Mouse (Mus musculus) embryonic facial prominence, embryonic 15.5 days (tissue): ENCODE results near the gene Slc25a12. TPM values are rescaled to one million over a fixed set of nuclear protein-coding genes. Genes with fewer than 3 reads are reported as not detected.

Experiments
- ATAC-seq: fragments of 200-750 bp; cut with Nextera tagmentation; 2 replicates; pipeline ENCODE4 v1.8.0; 2017; ENCODE audit warnings: low read depth, moderate TSS enrichment; ENCODE audit not compliant: insufficient number of reproducible peaks, low FRiP score, low TSS enrichment
- H3K27ac ChIP-seq: fragments of 300-500 bp; sonication (generic); replicated peaks from 2 replicates; pipeline ENCODE4 v1.5.1; 2015; ENCODE audit warnings: mild to moderate bottlenecking, inconsistent platforms
- H3K27me3 ChIP-seq: fragments of 300-500 bp; sonication (generic); 2 replicates; pipeline ENCODE4 v1.6.1; 2015; ENCODE audit warnings: inconsistent platforms
- H3K36me3 ChIP-seq: fragments of 300-500 bp; sonication (generic); 2 replicates; pipeline ENCODE4 v1.6.1; 2015; ENCODE audit warnings: mild to moderate bottlenecking, inconsistent platforms
- H3K4me1 ChIP-seq: fragments of 300-500 bp; sonication (generic); 2 replicates; pipeline ENCODE4 v1.6.1; 2015; ENCODE audit warnings: inconsistent platforms
- H3K4me2 ChIP-seq: fragments of 300-500 bp; sonication (generic); replicated peaks from 2 replicates; pipeline ENCODE4 v1.6.1; 2015; ENCODE audit warnings: mild to moderate bottlenecking, inconsistent platforms
- H3K4me3 ChIP-seq: fragments of 300-500 bp; sonication (generic); replicated peaks from 2 replicates; pipeline ENCODE4 v1.5.1; 2015; ENCODE audit warnings: mild to moderate bottlenecking, inconsistent platforms
- H3K9ac ChIP-seq: fragments of 300-500 bp; sonication (generic); 2 replicates; pipeline ENCODE4 v1.6.1; 2015; ENCODE audit warnings: inconsistent platforms
- H3K9me3 ChIP-seq: fragments of 300-500 bp; sonication (generic); replicated peaks from 2 replicates; pipeline ENCODE4 v1.6.1; 2016; ENCODE audit warnings: inconsistent platforms
- WGBS: fragments of 180-500 bp; shearing (Covaris S2); methylation state at CpG from one replicate; pipeline ENCODE4 v1.1.7; 2015; 5-methylcytosine and 5-hydroxymethylcytosine counted together
- polyA plus RNA-seq: library from polyadenylated mRNA; unstranded; fragments of >200 nt; fragmentation: Nextera tagmentation; extraction: Ambion mirVana; gene quantifications from 2 replicates; pipeline ENCODE4 v1.2.1, GENCODE M21; 2015

The Slc25a12 gene
- polyA plus RNA-seq, 1 experiment from 2014 or later: 39.6 TPM

- no peak for ATAC-seq
- 45% methylated on average over 3 of the region's 3 CpGs for WGBS
- H3K36me3 ChIP-seq: peaks cover 5% of the 10 kb centered on the region; the same call in 1 of the 2 replicates
- no peak overlapping the region for H3K9ac ChIP-seq
- no peak overlapping the region for H3K4me2 ChIP-seq
- no peak overlapping the region for H3K4me3 ChIP-seq
- H3K4me1 ChIP-seq: no peaks in the 10 kb centered on the region
- no peaks in the 10 kb centered on the region for H3K9me3 ChIP-seq
- H3K27ac ChIP-seq: no peak overlapping the region
- no peaks in the 10 kb centered on the region for H3K27me3 ChIP-seq
These were observed 62.7 kb downstream of the Slc25a12 start for GRCm38 (mm10) chr2:71304821-71305220.

GRCm38 (mm10) chr2:71303221-71303620 lies 64.3 kb downstream of the Slc25a12 start:
- no peaks in the 10 kb centered on the region for H3K4me1 ChIP-seq
- no peak overlapping the region for H3K4me3 ChIP-seq
- no peak overlapping the region for H3K4me2 ChIP-seq
- H3K9me3 ChIP-seq: no peaks in the 10 kb centered on the region
- H3K27me3 ChIP-seq: no peaks in the 10 kb centered on the region
- no peak overlapping the region for H3K27ac ChIP-seq
- H3K9ac ChIP-seq: no peak overlapping the region
- peaks cover 5% of the 10 kb centered on the region; the same call in 1 of the 2 replicates for H3K36me3 ChIP-seq
- ATAC-seq: no peak

- 64% methylated on average over 3 of the region's 3 CpGs for WGBS
- no peak for ATAC-seq
These were observed 65.3 kb downstream of the Slc25a12 start for GRCm38 (mm10) chr2:71302156-71302663.

GRCm38 (mm10) chr2:71298729-71299128 lies 68.8 kb downstream of the Slc25a12 start:
- Histone ChIP-seq H3K27ac (no peak overlapping the region), H3K4me2 (no peak overlapping the region), H3K36me3 (no peaks in the 10 kb centered on the region), H3K4me1 (peaks cover 9% of the 10 kb centered on the region), H3K9ac (no peak overlapping the region), H3K4me3 (no peak overlapping the region), H3K27me3 (no peaks in the 10 kb centered on the region), H3K9me3 (no peaks in the 10 kb centered on the region)
- 76% methylated on average over 1 of the region's 1 CpGs for WGBS
- ATAC-seq: no peak

More at GRCm38 (mm10) chr2:71302156-71302663, 65.3 kb downstream of the Slc25a12 start:
- Histone ChIP-seq H3K4me1 (0 out of 2 replicates have a peak, but pooled peaks cover 2% of the 10 kb centered on the region), H3K9me3 (no peaks in the 10 kb centered on the region), H3K4me3 (no peak overlapping the region), H3K27me3 (no peaks in the 10 kb centered on the region), H3K9ac (no peak overlapping the region), H3K36me3 (peaks cover 5% of the 10 kb centered on the region; the same call in 1 of the 2 replicates), H3K4me2 (no peak overlapping the region), H3K27ac (no peak overlapping the region)

- H3K36me3 ChIP-seq: no peaks in the 10 kb centered on the region
- no peak for ATAC-seq
- no peaks in the 10 kb centered on the region for H3K27me3 ChIP-seq
These were observed 70.0 kb downstream of the Slc25a12 start for GRCm38 (mm10) chr2:71297501-71297900.

GRCm38 (mm10) chr2:71295844-71296243 lies 71.7 kb downstream of the Slc25a12 start:
- 48% methylated on average over 12 of the region's 12 CpGs for WGBS
- Histone ChIP-seq H3K27me3 (no peaks in the 10 kb centered on the region), H3K36me3 (no peaks in the 10 kb centered on the region), H3K4me1 (peaks cover 9% of the 10 kb centered on the region), H3K9ac (no peak overlapping the region), H3K4me3 (no peak overlapping the region), H3K27ac (no peak overlapping the region; the same call in 1 of the 2 replicates), H3K4me2 (no peak overlapping the region), H3K9me3 (no peaks in the 10 kb centered on the region)
- no peak for ATAC-seq

More at GRCm38 (mm10) chr2:71297501-71297900, 70.0 kb downstream of the Slc25a12 start:
- no peak overlapping the region for H3K4me3 ChIP-seq
- peaks cover 9% of the 10 kb centered on the region for H3K4me1 ChIP-seq
- no peak overlapping the region for H3K9ac ChIP-seq
- no peak overlapping the region for H3K4me2 ChIP-seq
- no peaks in the 10 kb centered on the region for H3K9me3 ChIP-seq
- H3K27ac ChIP-seq: no peak overlapping the region
- WGBS: 56% methylated on average over 1 of the region's 1 CpGs

GRCm38 (mm10) chr2:71294489-71294888 lies 73.1 kb downstream of the Slc25a12 start:
- Histone ChIP-seq H3K4me2 (no peak overlapping the region), H3K9ac (no peak overlapping the region), H3K4me3 (no peak overlapping the region), H3K27ac (no peak overlapping the region), H3K27me3 (no peaks in the 10 kb centered on the region), H3K9me3 (no peaks in the 10 kb centered on the region), H3K4me1 (peaks cover 9% of the 10 kb centered on the region), H3K36me3 (no peaks in the 10 kb centered on the region)
- 12% methylated on average over 7 of the region's 7 CpGs for WGBS
- no peak for ATAC-seq

- WGBS: 48% methylated on average over 3 of the region's 3 CpGs
- Histone ChIP-seq H3K4me2 (no peak overlapping the region), H3K9ac (no peak overlapping the region), H3K4me3 (no peak overlapping the region), H3K27ac (no peak overlapping the region), H3K36me3 (no peaks in the 10 kb centered on the region), H3K4me1 (peaks cover 9% of the 10 kb centered on the region), H3K9me3 (no peaks in the 10 kb centered on the region), H3K27me3 (no peaks in the 10 kb centered on the region)
- ATAC-seq: no peak
These were observed 73.6 kb downstream of the Slc25a12 start for GRCm38 (mm10) chr2:71293983-71294382.

- Histone ChIP-seq H3K27me3 (no peaks in the 10 kb centered on the region), H3K4me1 (peaks cover 7% of the 10 kb centered on the region), H3K4me2 (no peak overlapping the region), H3K27ac (no peak overlapping the region), H3K9me3 (no peaks in the 10 kb centered on the region), H3K36me3 (no peaks in the 10 kb centered on the region), H3K4me3 (no peak overlapping the region), H3K9ac (no peak overlapping the region)
- no peak for ATAC-seq
- WGBS: 36% methylated on average over 5 of the region's 5 CpGs
These were observed 76.0 kb downstream of the Slc25a12 start for GRCm38 (mm10) chr2:71291566-71291965.

- Histone ChIP-seq H3K4me1 (peaks cover 7% of the 10 kb centered on the region), H3K27me3 (no peaks in the 10 kb centered on the region), H3K27ac (no peak overlapping the region), H3K9me3 (no peaks in the 10 kb centered on the region), H3K4me2 (no peak overlapping the region), H3K9ac (no peak overlapping the region), H3K36me3 (no peaks in the 10 kb centered on the region), H3K4me3 (no peak overlapping the region)
- no peak for ATAC-seq
- WGBS: 44% methylated on average over 6 of the region's 6 CpGs
These were observed 77.3 kb downstream of the Slc25a12 start for GRCm38 (mm10) chr2:71290107-71290775.

- no peak overlapping the region for H3K4me2 ChIP-seq
- H3K9me3 ChIP-seq: no peaks in the 10 kb centered on the region
- H3K27ac ChIP-seq: no peak overlapping the region
- 0 out of 2 replicates have a peak, but pooled peaks cover 3% of the 10 kb centered on the region for H3K4me1 ChIP-seq
- no peak for ATAC-seq
- H3K4me3 ChIP-seq: no peak overlapping the region
- H3K36me3 ChIP-seq: peaks cover 13% of the 10 kb centered on the region
- H3K27me3 ChIP-seq: no peaks in the 10 kb centered on the region
- no peak overlapping the region for H3K9ac ChIP-seq
- WGBS: 85% methylated on average over 1 of the region's 1 CpGs
These were observed 85.6 kb downstream of the Slc25a12 start for GRCm38 (mm10) chr2:71281981-71282380.
